Mouse (Mus musculus) embryo, embryonic 11.5 days (tissue): ENCODE data around the gene Golga1.
"Not testable (repeated sequence)": the region's sequence is repeated elsewhere in the genome, so short reads cannot be mapped to it uniquely, and the experiment has no call there.

Experiments used
- DNase-seq: peaks from one replicate; pipeline ENCODE4 v3.0.0-alpha.2; 2012; ENCODE audit warnings: low read depth, low spot score

The Golga1 gene

DNA sequence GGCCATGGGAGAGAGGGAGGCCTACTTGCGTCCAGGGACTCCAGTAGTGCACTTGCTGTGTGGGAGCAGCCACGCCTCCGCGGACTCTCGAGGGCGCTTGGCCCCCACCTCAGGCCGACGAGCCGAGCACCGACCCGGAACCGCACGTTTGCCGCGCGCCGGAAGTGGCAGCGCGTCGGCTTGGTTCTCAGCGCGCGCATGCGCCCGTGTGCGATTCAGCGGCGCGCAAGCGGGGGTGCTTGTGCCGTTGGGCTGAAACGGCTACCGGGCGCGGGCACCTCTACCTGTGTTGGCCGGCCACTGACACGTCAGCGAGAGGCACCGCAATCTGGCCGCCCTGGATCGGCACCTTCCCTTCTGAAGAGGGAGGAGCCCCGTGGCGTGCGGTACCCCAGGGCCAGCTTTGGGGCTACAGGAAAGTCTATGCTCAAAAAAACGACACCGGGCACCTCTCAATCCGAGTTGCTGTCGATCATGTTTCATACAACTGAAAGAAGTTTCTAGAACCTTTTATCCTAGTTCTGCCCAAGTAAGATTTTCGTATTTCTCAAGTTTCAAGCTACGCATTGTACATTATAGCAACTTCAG is at the start of gene Golga1:
Golga1 (minus strand) TSS at position 142 of the 588 bp plus-strand sequence.
- peak; percentile 86 for DNase-seq

DNA sequence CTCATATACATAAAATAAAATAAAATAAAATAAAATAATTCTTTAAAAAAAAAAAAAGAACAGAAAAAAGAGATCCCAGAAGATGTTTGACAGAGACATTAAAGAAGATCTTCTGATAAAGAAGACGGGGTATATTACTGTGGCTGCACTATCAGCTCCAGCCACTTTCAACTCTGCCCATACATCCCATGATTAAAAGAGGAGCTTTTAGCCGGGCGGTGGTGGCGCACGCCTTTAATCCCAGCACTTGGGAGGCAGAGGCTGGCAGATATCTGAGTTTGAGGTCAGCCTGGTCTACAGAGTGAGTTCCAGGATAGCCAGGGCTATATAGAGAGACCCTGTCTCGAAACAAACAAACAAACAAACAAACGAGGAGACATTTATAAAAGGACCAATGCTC is 48.8 kb upstream of the Golga1 start:
- no peak for DNase-seq

DNA sequence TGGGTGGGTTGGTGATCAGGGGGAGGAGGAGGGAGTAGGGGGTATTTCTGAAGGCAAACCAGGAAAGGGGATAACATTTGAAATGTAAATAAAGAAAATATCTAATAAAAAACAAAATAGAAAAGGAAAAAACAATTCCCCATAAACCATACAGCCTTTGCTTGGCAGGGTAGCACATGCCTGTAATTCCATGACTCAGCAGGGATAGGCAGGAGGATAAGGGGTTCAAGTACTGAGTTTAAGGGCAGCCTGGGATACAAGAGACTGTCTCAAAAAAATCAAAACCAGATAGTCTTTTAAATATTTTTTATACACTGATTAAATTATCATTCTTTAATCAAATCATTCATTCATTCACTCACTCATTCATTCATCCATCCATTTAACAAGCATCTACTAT is 45.2 kb upstream of the Golga1 start:
- no peak for DNase-seq

DNA sequence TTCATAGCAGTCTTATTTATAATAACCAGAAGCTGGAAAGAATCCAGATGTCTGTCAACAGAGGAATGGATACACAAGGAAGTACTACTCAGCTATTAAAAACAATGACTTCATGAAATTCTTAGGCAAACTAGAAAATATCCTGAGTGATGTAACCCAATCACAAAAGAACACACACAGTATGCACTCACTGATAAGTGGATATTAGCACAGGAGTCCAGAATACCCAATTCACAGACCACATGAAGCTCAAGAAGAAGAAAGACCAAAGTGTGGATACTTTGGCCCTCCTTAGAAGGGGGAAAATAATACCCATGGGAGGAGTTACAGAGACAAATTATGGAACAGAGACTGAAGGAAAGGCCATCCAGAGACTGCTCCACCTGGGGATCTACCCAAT is 44.4 kb upstream of the Golga1 start:
- DNase-seq, result not testable (repeated sequence)

DNA sequence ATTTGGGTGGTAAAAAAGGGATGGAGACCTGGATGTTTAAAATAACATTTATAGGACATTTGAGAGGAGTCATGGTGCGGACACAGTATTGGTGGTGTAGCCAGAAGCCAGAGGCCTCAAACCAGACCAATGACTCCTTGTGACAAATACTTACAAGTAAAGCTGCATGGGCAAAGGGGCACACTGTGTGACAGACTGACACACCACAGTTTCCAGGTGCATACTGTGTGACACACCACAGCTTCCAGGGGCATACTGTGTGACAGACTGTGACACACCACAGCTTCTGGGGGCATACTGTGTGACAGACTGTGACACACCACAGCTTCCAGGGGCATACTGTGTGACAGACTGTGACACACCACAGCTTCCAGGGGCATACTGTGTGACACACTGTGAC is 34.6 kb upstream of the Golga1 start:
- not testable (repeated sequence) for DNase-seq

DNA sequence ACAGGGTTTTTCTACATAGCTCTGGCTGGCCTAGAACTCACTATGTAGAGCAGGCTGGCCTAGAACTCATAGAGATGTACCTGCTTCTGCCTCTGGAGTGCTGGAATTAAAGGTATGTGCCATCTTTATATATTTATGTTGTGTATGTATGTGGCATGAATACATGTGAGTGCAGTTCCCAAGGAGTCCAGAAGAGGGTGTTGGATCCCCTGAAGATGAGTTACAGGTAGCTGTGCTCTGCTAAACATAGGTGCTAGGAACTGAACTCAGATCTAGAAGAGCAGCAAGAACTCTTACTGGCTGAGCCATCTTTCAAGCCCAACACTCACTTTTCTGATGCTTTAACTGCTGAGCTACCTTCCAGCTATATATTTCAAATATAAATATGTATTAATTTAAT is 32.7 kb upstream of the Golga1 start:
- no peak for DNase-seq

DNA sequence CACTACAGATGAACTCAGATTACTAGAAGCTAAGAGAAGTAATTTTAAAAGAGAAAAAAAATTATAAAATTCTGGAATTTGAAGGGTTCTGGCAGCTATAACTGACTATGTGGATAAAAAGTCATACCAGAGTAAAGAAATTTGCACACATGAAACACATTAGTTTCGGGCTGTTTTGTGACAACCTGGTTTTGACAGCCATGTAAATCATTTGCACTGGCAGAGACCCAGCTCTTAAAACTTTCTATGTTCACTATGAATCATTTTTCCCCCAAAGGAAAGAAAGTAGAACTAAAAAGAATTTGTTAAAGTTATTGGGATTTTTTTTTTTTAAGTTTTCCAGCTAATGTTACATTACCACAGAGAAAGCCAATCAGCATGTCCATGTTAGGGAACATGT is 26.6 kb upstream of the Golga1 start:
- no peak for DNase-seq

DNA sequence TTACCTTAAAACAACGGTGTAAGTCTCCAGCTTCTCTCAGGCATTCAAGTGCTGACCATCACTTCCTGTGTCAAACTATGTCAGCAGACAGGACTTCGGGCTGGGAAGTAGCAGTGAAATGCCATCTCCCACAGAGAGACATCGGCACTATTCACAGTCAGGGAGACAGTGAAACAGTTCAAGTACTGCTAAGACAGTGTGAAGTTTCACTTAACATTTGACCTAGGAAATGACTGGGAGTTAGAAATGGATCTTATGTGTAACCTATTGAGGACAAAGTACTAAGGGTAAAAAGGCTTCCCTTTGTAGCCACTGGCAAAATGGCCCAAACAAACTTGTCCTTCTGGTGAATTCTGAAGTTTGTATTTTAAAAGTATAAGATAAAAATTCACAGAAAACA is 17.4 kb upstream of the Golga1 start:
- DNase-seq, result no peak

DNA sequence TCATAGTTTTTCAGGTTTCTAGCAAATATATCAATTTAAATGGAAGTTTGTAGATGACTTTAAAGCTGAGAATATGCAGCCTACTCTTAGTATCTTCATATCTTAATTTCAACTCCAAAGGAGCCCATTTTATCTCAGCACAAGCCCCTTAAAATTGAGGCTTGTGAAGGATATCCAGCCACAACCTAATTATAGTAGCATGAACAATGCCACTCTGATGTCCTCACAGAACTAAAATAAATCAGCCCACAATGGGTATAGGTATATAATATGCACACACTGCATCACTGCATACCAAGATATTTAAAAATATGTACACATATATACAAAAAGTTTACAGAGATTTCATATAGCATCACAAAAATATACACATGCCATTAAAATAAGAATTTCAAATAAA is 5.3 kb upstream of the Golga1 start:
- DNase-seq, result no peak

DNA sequence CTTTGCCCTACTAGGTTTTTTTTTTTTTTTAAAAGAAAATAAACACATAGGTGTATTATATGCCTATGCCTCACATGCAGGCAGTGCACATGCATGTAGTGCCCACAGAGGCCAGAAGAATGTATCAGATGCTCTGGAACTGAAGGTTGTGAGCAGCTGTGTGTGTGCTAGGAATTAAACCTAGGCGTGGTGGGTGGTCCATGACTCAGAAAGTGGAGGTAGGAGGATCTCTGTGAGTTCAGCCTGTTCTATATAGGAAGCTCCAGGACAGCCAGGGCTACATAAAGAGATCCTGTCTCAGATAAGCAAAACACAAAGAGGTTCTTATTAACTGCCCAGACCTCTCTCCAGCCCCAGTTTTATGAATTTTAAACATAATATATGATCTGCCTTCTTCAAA is 3.8 kb upstream of the Golga1 start:
- no peak for DNase-seq

DNA sequence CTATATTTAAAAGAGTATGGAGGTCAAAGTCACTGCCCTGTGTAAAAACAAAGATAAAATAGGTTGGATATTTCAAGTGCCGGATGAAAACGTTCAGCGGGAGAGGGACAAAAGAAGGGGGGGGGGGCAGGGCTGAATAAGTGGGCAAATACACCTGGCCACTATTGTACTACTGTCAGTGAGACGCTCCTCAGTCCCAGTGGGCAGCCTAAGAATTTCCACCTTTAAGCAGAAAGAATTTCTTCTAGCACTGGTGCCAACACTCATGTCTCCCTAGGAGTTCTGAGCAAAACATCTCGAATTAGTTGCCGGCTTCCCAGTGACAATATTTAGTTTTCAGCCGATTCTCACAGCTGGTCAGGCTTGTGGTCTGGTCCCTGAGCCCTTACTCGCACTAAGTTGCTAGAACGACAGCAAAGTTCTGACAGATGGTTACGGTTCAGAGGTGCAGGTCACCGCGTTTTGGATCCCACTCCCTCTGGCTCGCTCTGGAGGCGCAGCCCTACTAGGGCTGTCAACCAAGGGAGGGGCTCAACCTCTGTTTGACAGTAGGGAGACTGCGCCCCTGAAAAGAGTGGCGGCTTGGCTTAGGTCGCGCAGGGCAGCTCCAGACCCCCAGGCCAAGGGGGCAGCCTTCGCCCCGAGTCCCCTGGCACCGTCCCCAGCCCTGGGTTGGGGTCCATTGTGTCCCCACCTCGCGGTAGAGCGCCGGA is 498 bp downstream of the Golga1 start:
- no peak for DNase-seq

DNA sequence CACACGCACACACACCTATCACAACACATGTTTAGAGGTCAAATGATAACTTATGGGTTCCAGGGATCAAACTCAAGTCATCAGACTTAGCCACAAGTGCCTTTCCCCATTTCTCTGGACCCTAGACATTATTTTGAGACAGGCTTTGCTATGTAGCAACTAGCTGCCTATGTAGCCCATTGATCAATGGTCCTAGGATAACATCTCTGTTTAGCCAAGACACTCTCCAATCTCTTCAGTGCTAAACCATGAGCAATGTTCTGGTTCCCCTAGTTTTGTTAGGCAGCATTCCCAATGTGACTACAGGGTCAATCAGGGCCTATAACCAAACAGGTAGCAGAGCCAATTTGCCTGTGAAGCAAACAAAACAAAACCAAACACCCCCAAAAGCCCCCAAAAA is 16.8 kb downstream of the Golga1 start:
- no peak for DNase-seq

DNA sequence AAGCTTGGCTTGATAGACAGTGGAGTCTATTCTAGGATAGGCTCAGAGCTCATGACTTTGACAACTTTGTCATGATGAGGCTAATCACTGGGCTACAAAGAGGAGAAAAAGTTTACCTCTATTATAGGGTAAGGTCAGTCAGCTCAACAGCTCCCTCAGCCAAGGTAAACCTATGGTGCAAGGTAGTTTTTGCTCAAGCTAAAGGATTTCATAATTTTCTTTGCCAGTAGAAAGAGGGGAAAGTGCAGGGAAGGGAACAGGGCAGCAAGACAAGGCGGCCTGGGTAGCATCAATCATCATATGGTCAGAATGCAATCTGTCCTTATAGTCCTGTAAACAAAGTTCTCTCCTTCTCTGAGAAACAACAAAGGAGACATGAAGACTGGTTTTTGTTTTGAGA is 25.1 kb downstream of the Golga1 start:
- DNase-seq, result no peak

DNA sequence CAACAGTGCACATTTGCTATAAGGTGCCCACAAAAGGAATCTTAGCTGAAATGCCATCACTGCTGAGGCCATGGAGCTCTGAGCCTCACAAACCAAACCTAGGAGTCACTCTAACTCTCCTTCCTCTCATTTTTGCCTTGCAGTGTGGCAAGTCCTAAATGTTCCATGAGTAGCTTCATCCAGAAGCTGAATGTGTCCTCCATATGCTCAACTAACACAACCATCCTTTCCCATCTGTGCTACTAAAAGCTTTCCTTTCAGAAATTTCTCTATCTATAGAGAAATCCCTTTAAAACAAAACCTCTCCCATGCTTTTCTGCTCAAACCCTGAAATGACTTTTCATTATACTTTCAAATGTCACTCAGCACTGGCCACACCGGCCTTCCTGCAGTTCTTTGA is 33.7 kb downstream of the Golga1 start:
- DNase-seq, result no peak

DNA sequence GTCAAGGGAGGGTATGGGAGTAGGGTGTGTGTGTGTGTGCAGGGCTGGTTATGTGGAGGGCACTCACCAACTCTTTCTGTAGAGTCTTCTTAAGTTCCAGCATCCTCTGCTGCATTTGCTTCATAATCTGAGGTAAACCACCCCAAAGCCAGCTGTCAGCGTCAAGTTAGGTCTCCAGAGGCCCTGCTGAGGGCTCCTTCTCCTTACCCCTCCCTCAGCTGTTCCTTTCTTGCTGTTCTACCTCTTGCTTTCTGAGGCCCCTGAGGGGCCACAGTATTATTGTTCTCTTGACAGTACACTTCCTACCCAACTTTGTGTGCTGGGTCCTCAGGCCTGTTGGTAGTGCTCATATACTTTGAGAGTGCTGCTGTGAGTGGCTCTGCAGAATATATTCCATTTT is 45.3 kb downstream of the Golga1 start:
- DNase-seq, result no peak

DNA sequence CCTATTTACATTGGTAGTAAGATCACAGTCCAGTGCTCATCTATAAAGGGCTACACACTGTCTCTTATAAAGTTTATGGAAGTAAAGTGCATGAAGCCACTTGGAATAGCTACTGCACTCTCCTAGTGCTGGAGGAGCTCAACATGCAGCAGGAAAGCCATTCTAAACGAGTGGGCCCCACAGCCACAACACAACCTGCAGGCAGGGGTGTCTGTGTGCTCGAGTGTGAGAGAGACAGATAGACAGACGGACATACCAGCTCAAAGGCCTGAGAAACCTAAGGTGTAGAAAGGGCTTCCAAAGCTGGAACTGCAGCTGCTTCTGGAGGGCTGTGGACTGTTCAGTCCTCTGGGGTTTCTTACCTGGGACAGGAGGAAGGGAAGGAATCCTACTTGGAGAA is 48.8 kb downstream of the Golga1 start:
- no peak for DNase-seq

DNA sequence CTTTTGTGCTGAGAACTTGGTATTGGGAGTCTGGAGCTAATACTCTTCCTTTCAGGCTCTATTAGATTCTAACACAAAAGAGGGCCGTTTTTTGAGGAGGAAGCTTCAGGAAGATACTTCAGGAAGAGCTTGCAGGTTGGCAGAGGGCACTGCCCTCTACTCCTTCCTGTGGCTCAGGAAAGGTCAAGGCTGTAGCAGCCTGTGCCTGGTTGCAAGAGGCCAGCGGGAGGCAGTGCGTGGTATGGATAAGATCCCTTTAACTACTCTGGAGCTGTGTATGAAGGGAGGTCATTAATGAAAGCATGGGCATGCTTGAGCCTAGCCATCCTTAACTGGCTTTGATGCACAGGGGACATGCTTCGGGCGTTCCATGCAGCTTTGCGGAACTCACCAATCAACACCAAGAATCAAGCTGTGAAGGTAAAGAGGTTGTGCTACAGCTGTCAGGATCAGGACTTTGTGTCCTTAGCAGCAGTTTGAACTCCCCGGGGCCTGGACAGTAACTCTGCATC is 52.5 kb downstream of the Golga1 start:
- DNase-seq, result no peak

DNA sequence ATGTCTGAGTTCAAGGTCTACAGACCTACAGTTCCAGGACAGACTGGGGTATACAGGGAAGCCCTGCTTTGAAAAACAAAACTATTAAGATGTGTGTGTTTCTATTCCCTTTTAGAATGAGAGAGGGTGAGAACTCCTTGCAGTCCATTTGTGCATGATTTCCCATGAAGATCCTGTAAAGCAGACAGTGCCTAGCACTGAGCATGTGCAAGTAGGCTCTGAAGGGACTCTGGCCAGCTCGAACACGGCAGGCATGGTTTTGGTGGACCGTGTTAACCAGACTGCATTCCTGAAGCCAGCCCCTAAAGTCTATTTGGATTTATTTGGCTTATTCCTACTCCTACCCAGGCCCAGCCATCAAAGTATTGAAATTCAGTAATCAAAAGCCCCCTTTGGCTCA is 53.4 kb downstream of the Golga1 start:
- no peak for DNase-seq

DNA sequence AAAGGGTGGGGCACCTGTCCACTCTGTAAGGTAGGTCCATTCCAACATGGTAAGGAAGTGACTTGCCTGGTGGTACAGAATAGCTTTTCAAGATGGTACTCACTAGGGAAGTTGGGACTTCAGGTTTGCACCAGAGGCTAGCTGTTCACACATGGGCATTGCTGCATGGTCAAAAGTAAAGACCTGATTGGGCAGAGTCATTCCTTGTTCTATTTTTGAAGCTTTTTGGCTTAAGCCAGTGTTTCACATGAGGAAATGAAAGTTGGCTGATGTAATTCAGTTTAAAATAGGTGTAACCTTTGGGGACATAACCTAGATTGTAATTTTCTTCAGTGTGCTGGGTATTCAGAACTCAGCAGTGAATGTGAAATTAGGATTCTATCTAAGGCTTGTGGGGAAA is 54.1 kb downstream of the Golga1 start:
- DNase-seq, result no peak

DNA sequence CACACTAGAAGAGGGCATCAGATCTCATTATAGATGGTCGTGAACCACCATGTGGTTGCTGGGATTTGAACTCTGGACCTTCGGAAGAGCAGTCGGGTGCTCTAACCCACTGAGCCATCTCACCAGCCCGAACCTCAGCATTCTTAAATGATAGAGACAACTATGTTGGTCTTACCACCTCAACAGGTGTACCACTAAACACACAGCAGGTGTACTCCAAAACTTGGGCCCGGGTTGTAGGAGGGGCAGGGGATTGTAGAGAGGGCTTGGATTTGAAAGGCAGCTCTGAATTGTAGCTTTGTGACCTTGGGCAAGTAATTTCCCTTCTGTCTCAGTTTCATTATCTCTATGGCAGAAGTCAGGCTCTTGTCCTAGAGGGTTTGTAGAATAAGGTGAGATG is 55.2 kb downstream of the Golga1 start:
- DNase-seq, result not testable (repeated sequence)

DNA sequence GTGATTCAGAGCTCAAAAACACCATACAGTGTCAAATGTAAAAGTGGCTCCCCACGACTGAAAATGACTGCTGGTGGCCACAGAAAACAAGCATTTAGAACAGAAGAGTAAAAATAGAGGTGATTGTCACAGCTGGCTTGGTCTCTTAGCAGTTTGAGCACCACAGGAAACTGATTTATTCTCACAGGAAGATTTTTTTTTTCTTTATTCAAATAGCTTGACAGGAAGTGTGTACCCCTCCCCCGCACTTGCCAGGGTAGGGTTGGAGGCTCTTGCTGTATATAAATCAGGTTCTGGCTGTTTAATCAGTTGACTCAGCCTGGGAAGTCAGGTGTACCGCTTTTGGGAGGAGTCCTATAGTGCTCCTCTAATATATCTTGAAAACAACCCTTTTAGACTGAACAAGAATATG is 56.4 kb downstream of the Golga1 start:
- DNase-seq, result no peak

DNA sequence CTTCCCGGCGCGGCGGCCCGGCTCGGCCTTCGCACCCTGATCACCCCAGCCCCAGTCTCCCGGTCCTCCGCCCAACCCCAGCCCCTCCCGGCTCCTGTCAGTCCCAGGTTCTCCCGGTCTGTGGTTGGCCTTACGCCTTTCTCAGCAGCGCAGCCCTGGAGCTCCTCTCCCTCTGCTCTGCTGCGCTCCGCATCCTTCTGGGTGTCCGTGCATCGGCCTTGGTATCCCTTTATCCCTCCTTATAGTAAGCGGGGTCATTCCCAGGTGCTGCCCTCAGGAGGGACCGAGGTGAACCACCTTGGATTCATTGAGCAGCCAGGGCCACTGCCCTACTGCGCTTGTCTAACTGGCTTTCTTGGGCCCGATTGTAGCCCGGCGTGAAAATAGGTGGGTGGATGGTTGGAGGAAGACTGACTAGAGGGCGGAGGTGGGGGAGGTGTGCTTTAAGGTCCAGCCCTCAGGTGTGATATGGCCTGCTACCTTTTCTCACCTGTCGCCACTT is 56.9 kb downstream of the Golga1 start:
- no peak for DNase-seq

DNA sequence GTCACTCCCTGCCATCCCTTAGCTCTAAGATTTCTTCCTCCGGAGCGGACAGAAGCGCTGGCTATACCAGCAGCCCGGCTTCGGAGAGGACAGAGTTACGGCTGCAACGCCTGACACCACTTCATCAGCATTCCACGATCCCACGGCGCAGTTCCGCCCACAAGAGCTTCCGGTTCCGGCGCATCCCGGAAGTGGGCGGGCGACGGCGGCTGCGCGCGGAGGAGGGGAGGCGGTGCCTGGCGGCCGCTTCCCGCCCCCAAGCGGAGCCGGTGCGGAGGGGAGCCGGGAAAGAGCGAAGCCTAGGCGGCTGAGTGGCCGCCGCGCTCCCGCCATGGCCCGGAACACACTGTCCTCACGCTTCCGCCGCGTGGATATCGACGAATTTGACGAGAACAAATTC is 57.5 kb downstream of the Golga1 start:
- DNase-seq, result peak; percentile 86
